Mouse (Mus musculus) G1E (cell line): ENCODE results near the gene Methig1.

Source experiments
- CTCF ChIP-seq: IDR thresholded peaks from 2 replicates; pipeline ENCODE4 v1.5.1; 2012; ENCODE audit warnings: low read depth, low read length, inconsistent platforms, mixed read lengths
- GATA1 ChIP-seq: IDR thresholded peaks from 2 replicates; pipeline ENCODE4 v1.6.1; 2012; ENCODE audit warnings: borderline replicate concordance, low read length, inconsistent platforms, mixed read lengths
- GATA2 ChIP-seq: IDR thresholded peaks from 2 replicates; pipeline ENCODE4 v1.6.1; 2012; ENCODE audit warnings: low read depth, low read length, inconsistent platforms, borderline replicate concordance
- POLR2AphosphoS5 ChIP-seq: IDR thresholded peaks from 2 replicates; pipeline ENCODE4 v1.6.1; 2012; ENCODE audit warnings: low read depth, low read length, inconsistent platforms; ENCODE audit not compliant: insufficient replicate concordance

DNA sequence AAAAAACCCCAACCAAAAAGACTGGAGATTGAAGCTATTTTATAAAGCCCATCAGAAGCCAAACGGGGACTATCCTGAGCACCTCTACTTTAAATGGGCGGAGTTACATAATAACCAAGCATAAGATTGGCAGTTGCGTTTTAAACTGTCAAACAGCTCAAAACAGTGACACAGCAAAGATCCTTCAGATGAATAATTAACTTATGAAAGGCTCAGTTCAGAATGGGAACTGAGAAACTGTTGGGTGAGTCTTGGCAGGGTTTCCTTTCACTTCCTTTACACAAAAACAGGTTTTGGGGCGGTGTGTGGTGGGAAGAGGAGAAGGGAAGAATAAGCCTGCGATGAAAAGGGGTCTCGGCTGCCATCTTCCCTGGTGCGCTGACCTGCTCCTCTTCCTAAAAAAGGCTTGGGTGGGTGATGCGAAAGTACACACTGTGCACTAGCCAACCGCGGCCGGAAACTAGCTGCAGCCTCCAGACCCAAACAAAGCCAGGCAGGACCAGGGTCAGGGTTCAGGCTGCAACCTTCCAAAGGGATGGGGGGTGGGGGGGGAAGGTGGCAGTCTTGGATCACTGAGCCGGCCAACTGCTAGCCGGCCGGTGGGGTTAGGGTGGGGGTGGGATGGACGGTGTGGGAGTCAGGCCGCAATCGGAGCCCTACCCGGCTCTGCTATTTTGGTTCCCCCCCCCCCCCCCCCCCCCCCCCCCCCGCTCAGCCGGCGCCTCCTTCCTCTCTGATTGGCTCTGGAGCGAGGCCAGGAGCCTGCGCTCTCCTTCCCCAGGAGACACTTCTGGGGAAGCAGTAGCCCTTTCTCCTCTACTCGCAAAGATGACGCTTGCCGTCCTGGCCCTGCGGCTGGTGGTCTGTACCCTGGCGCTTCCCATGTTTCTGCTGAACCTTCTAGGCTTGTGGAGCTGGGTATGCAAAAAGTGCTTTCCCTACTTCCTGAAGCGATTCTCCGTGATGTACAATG is 48.6 kb upstream of the Methig1 start, which contains the start of gene Mettl7a1:
- TF ChIP-seq CTCF (no peak), GATA1 (no peak), GATA2 (no peak), POLR2AphosphoS5 (no peak)
